Mouse (Mus musculus) stomach, postnatal 0 days (tissue): ENCODE results near the gene Arrb1.

ENCODE experiments used
- CTCF ChIP-seq: IDR thresholded peaks from 2 replicates; pipeline ENCODE4 v1.5.1; 2016; ENCODE audit warnings: antibody characterized with exemption, low read depth, mild to moderate bottlenecking, moderate library complexity
- EP300 ChIP-seq: optimal IDR thresholded peaks from 2 replicates; pipeline ENCODE3; 2016; ENCODE audit warnings: antibody characterized with exemption

DNA sequence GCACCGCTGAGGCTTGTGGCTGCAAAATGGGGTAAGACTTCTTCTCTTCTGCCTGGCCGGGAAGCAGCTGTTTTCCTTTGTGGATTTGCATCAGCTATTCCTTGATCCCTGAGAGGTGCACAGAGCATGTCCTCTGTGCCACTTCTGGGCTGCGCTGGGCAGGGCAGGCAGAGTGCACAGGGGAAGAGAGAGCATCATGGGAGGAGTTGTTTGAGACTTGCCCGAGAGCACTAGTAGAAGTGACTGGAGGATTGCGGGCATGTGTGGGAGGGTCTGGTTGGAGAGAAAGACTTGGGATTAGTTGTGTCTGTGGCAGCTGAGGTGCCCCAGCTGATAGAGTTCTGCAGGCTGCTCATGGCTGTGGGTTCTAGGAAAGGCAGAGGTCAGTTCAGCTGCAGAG, 35.4 kb downstream of the Arrb1 start:
- TF ChIP-seq CTCF (no peak), EP300 (no peak)
